Mouse (Mus musculus) kidney, adult 2 months (tissue): Measurements from ENCODE around the gene Coro1c. TPM values are rescaled to one million over a fixed set of nuclear protein-coding genes. Genes with fewer than 3 reads are reported as not detected.

Source experiments
- DNase-seq: peaks from one replicate; pipeline ENCODE4 v3.0.0; 2021
- H3K27ac ChIP-seq: fragments of 200-500 bp; 2 replicates; pipeline ENCODE4 v1.5.1; 2012; ENCODE audit warnings: low read depth, low read length, control low read depth, inconsistent platforms; ENCODE audit not compliant: insufficient read depth
- H3K27me3 ChIP-seq: fragments of 200-500 bp; replicated peaks from 2 replicates; pipeline ENCODE4 v1.6.1; 2012; ENCODE audit warnings: mild to moderate bottlenecking, moderate library complexity, low read length, inconsistent platforms; ENCODE audit not compliant: control insufficient read depth, insufficient read depth
- H3K36me3 ChIP-seq: fragments of 200-500 bp; 2 replicates; pipeline ENCODE4 v1.6.1; 2012; ENCODE audit warnings: mild to moderate bottlenecking, moderate library complexity, low read length, inconsistent platforms; ENCODE audit not compliant: control insufficient read depth, insufficient read depth
- H3K4me1 ChIP-seq: fragments of 200-500 bp; 2 replicates; pipeline ENCODE4 v1.6.1; 2011; ENCODE audit warnings: low read length; ENCODE audit not compliant: control insufficient read depth, insufficient read depth
- H3K4me3 ChIP-seq: fragments of 200-500 bp; 2 replicates; pipeline ENCODE4 v1.5.1; 2011; ENCODE audit warnings: mild to moderate bottlenecking, low read depth, low read length, control low read depth; ENCODE audit not compliant: insufficient read depth
- CTCF ChIP-seq: fragments of 200-500 bp; conservative IDR thresholded peaks from 2 replicates; pipeline ENCODE4 v1.5.1; 2011; ENCODE audit warnings: low read depth, mild to moderate bottlenecking, control low read depth, low read length, moderate library complexity, mixed read lengths; ENCODE audit not compliant: insufficient read depth, insufficient read length
- POLR2A ChIP-seq: fragments of 200-500 bp; IDR thresholded peaks from one replicate; pipeline ENCODE4 v1.6.1; 2011; ENCODE audit warnings: low read depth, low read length, control low read depth
- WGBS: fragments of 180-500 bp; shearing (Covaris S2); methylation state at CpG from one replicate; pipeline ENCODE4 v1.1.7; 2018; 5-methylcytosine and 5-hydroxymethylcytosine counted together
- polyA plus RNA-seq: library from polyadenylated mRNA; depleted of rRNA; stranded (reverse); fragments of >200 nt; gene quantifications from 2 replicates; pipeline ENCODE4 v1.2.3, GENCODE M21; 2012

Gene Coro1c
- polyA plus RNA-seq, 1 experiment = 43.1 TPM

- peaks cover 2% of the 10 kb centered on the region; the same call in 1 of the 2 replicates for H3K36me3 ChIP-seq
- WGBS = 54% methylated on average over 7 of the region's 7 CpGs
- no peak overlapping the region for H3K27ac ChIP-seq
- DNase-seq = no peak
- no peaks in the 10 kb centered on the region for H3K4me1 ChIP-seq
- TF ChIP-seq CTCF (no peak), POLR2A (no peak)
- H3K27me3 ChIP-seq = no peaks in the 10 kb centered on the region
- H3K4me3 ChIP-seq = no peak overlapping the region
Measured at GRCm38 (mm10) chr5:113937650-113938049, 29.1 kb upstream of the Coro1c start.

GRCm38 (mm10) chr5:113933889-113934288 is 25.3 kb upstream of the Coro1c start:
- Histone ChIP-seq H3K4me3 (no peak overlapping the region), H3K27ac (no peak overlapping the region), H3K4me1 (no peaks in the 10 kb centered on the region), H3K27me3 (no peaks in the 10 kb centered on the region), H3K36me3 (no peaks in the 10 kb centered on the region)
- no peak for DNase-seq
- TF ChIP-seq POLR2A = no peak
- no peak for TF ChIP-seq CTCF
- WGBS = 70% methylated on average over 6 of the region's 6 CpGs

GRCm38 (mm10) chr5:113933480-113933879 is 24.9 kb upstream of the Coro1c start:
- Histone ChIP-seq H3K36me3 (no peaks in the 10 kb centered on the region), H3K27me3 (no peaks in the 10 kb centered on the region), H3K4me1 (no peaks in the 10 kb centered on the region), H3K27ac (no peak overlapping the region), H3K4me3 (no peak overlapping the region)
- TF ChIP-seq CTCF = peak; percentile 48
- no peak for TF ChIP-seq POLR2A
- WGBS = 79% methylated on average over 4 of the region's 4 CpGs
- DNase-seq = no peak

GRCm38 (mm10) chr5:113932310-113932709 is 23.8 kb upstream of the Coro1c start:
- Histone ChIP-seq H3K4me3 (no peak overlapping the region), H3K27me3 (no peaks in the 10 kb centered on the region), H3K4me1 (no peaks in the 10 kb centered on the region), H3K27ac (no peak overlapping the region), H3K36me3 (no peaks in the 10 kb centered on the region)
- WGBS = 81% methylated on average over 3 of the region's 3 CpGs
- DNase-seq = no peak
- TF ChIP-seq CTCF = no peak
- no peak for TF ChIP-seq POLR2A

GRCm38 (mm10) chr5:113930648-113931609 is 22.4 kb upstream of the Coro1c start:
- TF ChIP-seq POLR2A = no peak
- TF ChIP-seq CTCF = no peak

GRCm38 (mm10) chr5:113929950-113930647 is 21.5 kb upstream of the Coro1c start:
- TF ChIP-seq CTCF (no peak), POLR2A (no peak)
- no peak overlapping the region for H3K4me3 ChIP-seq
- peak overlapping the region; percentile 81 for H3K27ac ChIP-seq
- H3K4me1 ChIP-seq = no peaks in the 10 kb centered on the region
- WGBS = 29% methylated on average over 10 of the region's 10 CpGs
- H3K36me3 ChIP-seq = no peaks in the 10 kb centered on the region
- H3K27me3 ChIP-seq = no peaks in the 10 kb centered on the region
- peak; percentile 77 for DNase-seq

More at GRCm38 (mm10) chr5:113930648-113931609, 22.4 kb upstream of the Coro1c start:
- DNase-seq = peak; percentile 69
- Histone ChIP-seq H3K27ac (peak overlapping the region; percentile 81), H3K4me1 (no peaks in the 10 kb centered on the region), H3K36me3 (no peaks in the 10 kb centered on the region), H3K27me3 (no peaks in the 10 kb centered on the region), H3K4me3 (no peak overlapping the region)
- WGBS = 30% methylated on average over 18 of the region's 18 CpGs

GRCm38 (mm10) chr5:113929526-113929925 is 21.0 kb upstream of the Coro1c start:
- no peak for TF ChIP-seq CTCF
- TF ChIP-seq POLR2A = no peak
- DNase-seq = no peak
- no peaks in the 10 kb centered on the region for H3K27me3 ChIP-seq
- 53% methylated on average over 10 of the region's 10 CpGs for WGBS
- no peaks in the 10 kb centered on the region for H3K4me1 ChIP-seq
- no peak overlapping the region for H3K27ac ChIP-seq
- no peaks in the 10 kb centered on the region for H3K36me3 ChIP-seq
- no peak overlapping the region for H3K4me3 ChIP-seq
